Mouse (Mus musculus) intestine, embryonic 16.5 days (tissue): ENCODE data around the gene Il10rb. TPM values are rescaled to one million over a fixed set of nuclear protein-coding genes. Genes with fewer than 3 reads are reported as not detected.

Source experiments
- ATAC-seq: fragments of 200-750 bp; cut with Nextera tagmentation; 2 replicates; pipeline ENCODE4 v1.8.0; 2017; ENCODE audit warnings: moderate TSS enrichment, moderate library complexity
- H3K27ac ChIP-seq: fragments of 300-500 bp; sonication (generic); 2 replicates; pipeline ENCODE4 v1.5.1; 2014; ENCODE audit warnings: mild to moderate bottlenecking, low read length
- H3K27me3 ChIP-seq: fragments of 300-500 bp; sonication (generic); replicated peaks from 2 replicates; pipeline ENCODE4 v1.6.1; 2014; ENCODE audit warnings: low read length, control low read depth, mixed read lengths; ENCODE audit not compliant: control insufficient read depth, insufficient read depth
- H3K36me3 ChIP-seq: fragments of 300-500 bp; sonication (generic); 2 replicates; pipeline ENCODE4 v1.6.1; 2014; ENCODE audit warnings: low read length, control low read depth; ENCODE audit not compliant: control insufficient read depth, insufficient read depth
- H3K4me1 ChIP-seq: fragments of 300-500 bp; sonication (generic); 2 replicates; pipeline ENCODE4 v1.6.1; 2014; ENCODE audit warnings: low read length, control low read depth, mixed read lengths; ENCODE audit not compliant: control insufficient read depth, insufficient read depth
- H3K4me2 ChIP-seq: fragments of 300-500 bp; sonication (generic); 2 replicates; pipeline ENCODE4 v1.6.1; 2014; ENCODE audit warnings: low read depth, low read length, control low read depth
- H3K4me3 ChIP-seq: fragments of 300-500 bp; sonication (generic); 2 replicates; pipeline ENCODE4 v1.5.1; 2014; ENCODE audit warnings: mild to moderate bottlenecking, low read length
- H3K9ac ChIP-seq: fragments of 300-500 bp; sonication (generic); 2 replicates; pipeline ENCODE4 v1.6.1; 2014; ENCODE audit warnings: low read depth, low read length
- H3K9me3 ChIP-seq: fragments of 300-500 bp; sonication (generic); 2 replicates; pipeline ENCODE4 v1.6.1; 2016; ENCODE audit warnings: low read length, control low read depth; ENCODE audit not compliant: control insufficient read depth
- WGBS: fragments of 180-500 bp; shearing (Covaris S2); extraction: QIAGEN DNeasy Blood & Tissue Kit; methylation state at CpG from one replicate; pipeline ENCODE4 v1.1.7; 2014; 5-methylcytosine and 5-hydroxymethylcytosine counted together
- polyA plus RNA-seq: library from polyadenylated mRNA; unstranded; fragments of >200 nt; fragmentation: Nextera tagmentation; extraction: Ambion mirVana; gene quantifications from 2 replicates; pipeline ENCODE4 v1.2.1, GENCODE M21; 2015

The Il10rb gene
- polyA plus RNA-seq, 1 experiment from 2014 or later, result 103 TPM

GRCm38 (mm10) chr16:91380151-91380550 lies 25.8 kb upstream of the Il10rb start:
- Histone ChIP-seq H3K27ac (no peak overlapping the region), H3K4me1 (peaks cover 24% of the 10 kb centered on the region), H3K36me3 (peaks cover 2% of the 10 kb centered on the region; the same call in 1 of the 2 replicates), H3K4me3 (no peak overlapping the region), H3K9ac (no peak overlapping the region), H3K27me3 (no peaks in the 10 kb centered on the region), H3K4me2 (no peak overlapping the region), H3K9me3 (no peaks in the 10 kb centered on the region)
- peak; percentile 69 for ATAC-seq
- WGBS, result 61% methylated on average over 5 of the region's 5 CpGs

- peaks cover 24% of the 10 kb centered on the region for H3K4me1 ChIP-seq
- no peak overlapping the region for H3K4me2 ChIP-seq
- ATAC-seq, result no peak
- no peak overlapping the region for H3K9ac ChIP-seq
- no peak overlapping the region for H3K27ac ChIP-seq
- H3K27me3 ChIP-seq, result no peaks in the 10 kb centered on the region
- H3K4me3 ChIP-seq, result no peak overlapping the region
- 80% methylated on average over 4 of the region's 4 CpGs for WGBS
- H3K9me3 ChIP-seq, result no peaks in the 10 kb centered on the region
- peaks cover 2% of the 10 kb centered on the region; the same call in 1 of the 2 replicates for H3K36me3 ChIP-seq
Measured at GRCm38 (mm10) chr16:91381606-91382005, 24.4 kb upstream of the Il10rb start.

- Histone ChIP-seq H3K4me2 (no peak overlapping the region), H3K9ac (no peak overlapping the region), H3K4me1 (peaks cover 24% of the 10 kb centered on the region), H3K27me3 (no peaks in the 10 kb centered on the region), H3K9me3 (no peaks in the 10 kb centered on the region), H3K36me3 (peaks cover 2% of the 10 kb centered on the region; the same call in 1 of the 2 replicates), H3K4me3 (no peak overlapping the region), H3K27ac (no peak overlapping the region)
- WGBS, result 86% methylated on average over 9 of the region's 9 CpGs
- ATAC-seq, result 0 out of 2 replicates have a peak, but pooled peaks have one; percentile 31
Measured at GRCm38 (mm10) chr16:91382261-91382790, 23.6 kb upstream of the Il10rb start.

GRCm38 (mm10) chr16:91384221-91384620 lies 21.7 kb upstream of the Il10rb start:
- H3K27me3 ChIP-seq, result no peaks in the 10 kb centered on the region
- no peaks in the 10 kb centered on the region for H3K9me3 ChIP-seq
- H3K4me2 ChIP-seq, result no peak overlapping the region
- H3K27ac ChIP-seq, result no peak overlapping the region
- H3K9ac ChIP-seq, result no peak overlapping the region
- peaks cover 10% of the 10 kb centered on the region; the same call in 1 of the 2 replicates for H3K36me3 ChIP-seq
- no peak overlapping the region for H3K4me3 ChIP-seq
- 83% methylated on average over 4 of the region's 4 CpGs for WGBS
- peaks cover 17% of the 10 kb centered on the region for H3K4me1 ChIP-seq
- no peak for ATAC-seq

- peak; percentile 57 for ATAC-seq
- no peak overlapping the region for H3K27ac ChIP-seq
- no peak overlapping the region for H3K9ac ChIP-seq
Measured at GRCm38 (mm10) chr16:91385621-91386020, 20.3 kb upstream of the Il10rb start.

GRCm38 (mm10) chr16:91386419-91387120 lies 19.4 kb upstream of the Il10rb start:
- H3K36me3 ChIP-seq, result peaks cover 13% of the 10 kb centered on the region
- no peak for ATAC-seq
- H3K4me1 ChIP-seq, result peaks cover 8% of the 10 kb centered on the region
- H3K4me3 ChIP-seq, result no peak overlapping the region
- no peaks in the 10 kb centered on the region for H3K27me3 ChIP-seq
- H3K27ac ChIP-seq, result no peak overlapping the region
- no peak overlapping the region for H3K9ac ChIP-seq
- H3K9me3 ChIP-seq, result no peaks in the 10 kb centered on the region
- H3K4me2 ChIP-seq, result no peak overlapping the region
- 87% methylated on average over 10 of the region's 10 CpGs for WGBS

More at GRCm38 (mm10) chr16:91385621-91386020, 20.3 kb upstream of the Il10rb start:
- Histone ChIP-seq H3K36me3 (peaks cover 13% of the 10 kb centered on the region), H3K27me3 (no peaks in the 10 kb centered on the region), H3K9me3 (no peaks in the 10 kb centered on the region), H3K4me2 (no peak overlapping the region), H3K4me3 (no peak overlapping the region), H3K4me1 (peaks cover 8% of the 10 kb centered on the region)
- WGBS, result 43% methylated on average over 10 of the region's 10 CpGs

GRCm38 (mm10) chr16:91387121-91387486 lies 18.9 kb upstream of the Il10rb start:
- no peak overlapping the region for H3K4me3 ChIP-seq
- H3K4me1 ChIP-seq, result peaks cover 3% of the 10 kb centered on the region; the same call in 1 of the 2 replicates
- no peak overlapping the region for H3K9ac ChIP-seq
- H3K4me2 ChIP-seq, result no peak overlapping the region
- H3K27me3 ChIP-seq, result no peaks in the 10 kb centered on the region
- H3K9me3 ChIP-seq, result no peaks in the 10 kb centered on the region
- 87% methylated on average over 3 of the region's 3 CpGs for WGBS
- H3K27ac ChIP-seq, result no peak overlapping the region
- ATAC-seq, result no peak
- H3K36me3 ChIP-seq, result peaks cover 13% of the 10 kb centered on the region

GRCm38 (mm10) chr16:91390100-91390499 lies 15.9 kb upstream of the Il10rb start:
- Histone ChIP-seq H3K9ac (no peak overlapping the region), H3K27me3 (no peaks in the 10 kb centered on the region), H3K4me1 (no peaks in the 10 kb centered on the region), H3K4me2 (no peak overlapping the region), H3K9me3 (no peaks in the 10 kb centered on the region), H3K4me3 (no peak overlapping the region), H3K27ac (no peak overlapping the region), H3K36me3 (peaks cover 17% of the 10 kb centered on the region)
- no peak for ATAC-seq
- WGBS, result 91% methylated on average over 4 of the region's 4 CpGs

- no peaks in the 10 kb centered on the region for H3K9me3 ChIP-seq
- 74% methylated on average over 5 of the region's 5 CpGs for WGBS
- H3K36me3 ChIP-seq, result peaks cover 17% of the 10 kb centered on the region
- no peak within 1 kb of the TSS for H3K4me2 ChIP-seq
- H3K9ac ChIP-seq, result no peak within 1 kb of the TSS
- H3K4me3 ChIP-seq, result no peak within 1 kb of the TSS
- no peaks in the 10 kb centered on the region for H3K4me1 ChIP-seq
- ATAC-seq, result no peak
- no peaks in the 10 kb centered on the region for H3K27me3 ChIP-seq
- H3K27ac ChIP-seq, result no peak within 1 kb of the TSS
Measured at GRCm38 (mm10) chr16:91391421-91391820, 14.5 kb upstream of the Il10rb start, which contains the start of gene Gm21970. Gm21970 (plus strand) TSS chr16:91391721.
